Mouse (Mus musculus): ENCODE measurements around the gene Xylt2. TPM values are rescaled to one million over a fixed set of nuclear protein-coding genes. Genes with fewer than 3 reads are reported as not detected.
"Not testable (repeated sequence)": the region's sequence is repeated elsewhere in the genome, so short reads cannot be mapped to it uniquely, and the experiment has no call there.

Xylt2 gene
- polyA plus RNA-seq, 1 experiment from 2014 or later: 11.7 TPM

- H3K36me3 ChIP-seq: peaks cover 58% of the 10 kb centered on the region
- no peak overlapping the region for H3K9ac ChIP-seq (replicated peaks)
- no peaks in the 10 kb centered on the region for H3K27me3 ChIP-seq
- no peak overlapping the region for H3K4me3 ChIP-seq
- no peaks in the 10 kb centered on the region for H3K9me3 ChIP-seq
- H3K4me1 ChIP-seq: no peaks in the 10 kb centered on the region
- ATAC-seq (replicated peaks): no peak
- no peak overlapping the region for H3K27ac ChIP-seq (replicated peaks)
- H3K4me2 ChIP-seq (replicated peaks): no peak overlapping the region
- 90% methylated on average over 6 of the region's 6 CpGs for WGBS
Observed at GRCm38 (mm10) chr11:94665281-94665680, 12.0 kb downstream of the Xylt2 start.

DNA sequence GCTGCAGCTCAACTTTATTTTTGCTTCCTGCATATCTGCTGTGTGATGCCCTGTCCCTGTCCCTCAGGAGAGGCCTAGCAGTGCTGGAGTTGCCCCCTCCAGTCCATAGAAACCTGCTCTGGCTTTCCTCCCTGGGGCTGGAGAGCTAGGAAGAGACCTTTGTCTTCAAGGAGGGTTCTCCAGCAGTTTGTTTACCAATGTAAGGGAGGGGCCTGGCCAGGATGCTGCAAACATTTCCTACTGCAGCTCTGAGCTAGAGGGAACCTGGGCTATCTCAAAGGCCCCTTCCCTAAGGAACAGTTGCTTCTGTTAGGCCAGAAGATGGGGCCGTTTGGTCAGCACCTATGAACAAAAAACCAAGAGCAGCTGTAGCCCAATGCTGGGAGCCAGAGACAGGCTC lies 16.0 kb downstream of the Xylt2 start:
- no peak overlapping the region for H3K27ac ChIP-seq (replicated peaks)
- no peaks in the 10 kb centered on the region for H3K4me1 ChIP-seq
- H3K9me3 ChIP-seq: no peaks in the 10 kb centered on the region
- H3K4me3 ChIP-seq: no peak overlapping the region
- 68% methylated on average over 1 of the region's 1 CpGs for WGBS
- H3K27me3 ChIP-seq: no peaks in the 10 kb centered on the region
- no peak overlapping the region for H3K9ac ChIP-seq (replicated peaks)
- H3K36me3 ChIP-seq: peaks cover 44% of the 10 kb centered on the region
- H3K4me2 ChIP-seq (replicated peaks): no peak overlapping the region
- no peak for ATAC-seq (replicated peaks)

DNA sequence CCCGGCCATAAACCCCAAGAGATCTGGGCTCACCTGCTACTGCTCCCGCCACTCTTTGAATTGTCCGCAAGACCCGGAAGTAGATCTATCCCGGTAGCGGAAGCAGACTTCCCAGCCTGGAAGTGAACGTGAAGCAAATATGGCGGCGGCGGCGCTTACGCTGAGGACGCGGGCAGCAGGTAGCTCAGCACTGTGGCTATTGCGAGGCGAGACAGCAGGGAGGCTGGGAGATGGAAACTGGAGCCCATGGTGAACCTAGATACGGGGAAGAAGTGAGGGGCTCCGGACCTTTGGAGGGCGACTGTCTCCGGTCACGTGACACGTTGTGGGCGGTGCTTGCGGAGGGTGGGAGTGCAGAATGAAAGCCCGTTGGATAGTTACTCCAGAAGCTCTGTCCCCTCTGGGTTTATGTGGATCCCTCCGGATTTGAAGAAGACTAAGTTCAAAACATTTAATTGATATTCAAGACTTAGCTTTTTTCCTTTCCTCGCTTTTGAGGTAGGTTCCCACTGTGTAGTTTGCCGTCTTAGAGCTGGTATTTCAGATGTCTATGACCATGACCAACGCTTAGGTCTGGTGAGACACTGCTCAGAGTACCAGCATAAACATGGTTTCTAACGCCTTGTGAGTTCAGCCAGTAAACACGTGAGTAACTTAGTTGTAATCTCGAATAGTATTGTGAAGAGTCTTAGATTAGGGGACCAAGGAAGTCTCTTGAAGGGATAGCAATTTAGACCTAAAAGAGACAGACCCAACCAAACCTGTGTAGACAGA lies 23.5 kb downstream of the Xylt2 start, which contains the start of the genes Mrpl27 and Eme1:
Gene Mrpl27 (plus strand): TSS at position 105 of the 774 bp plus-strand sequence.
Gene Eme1 (minus strand): TSS at position 302 of the 774 bp plus-strand sequence.
- H3K27me3 ChIP-seq: no peaks in the 10 kb centered on the region
- H3K36me3 ChIP-seq: peaks cover 17% of the 10 kb centered on the region; the same call in 1 of the 2 replicates
- WGBS: 1% methylated on average over 32 of the region's 32 CpGs
- H3K4me1 ChIP-seq: peaks cover 17% of the 10 kb centered on the region
- H3K4me2 ChIP-seq (replicated peaks): peak within 1 kb of the TSS; percentile 77
- ATAC-seq (replicated peaks): peak; percentile 95
- H3K9me3 ChIP-seq: no peaks in the 10 kb centered on the region
- H3K9ac ChIP-seq (replicated peaks): peak within 1 kb of the TSS; percentile 72
- H3K4me3 ChIP-seq: peak within 1 kb of the TSS; percentile 80
- peak within 1 kb of the TSS; percentile 96 for H3K27ac ChIP-seq (replicated peaks)

GRCm38 (mm10) chr11:94652973-94653372 lies 24.3 kb downstream of the Xylt2 start:
- Histone ChIP-seq H3K9ac (replicated peaks) (no peak overlapping the region), H3K4me1 (peaks cover 17% of the 10 kb centered on the region), H3K9me3 (no peaks in the 10 kb centered on the region), H3K4me3 (peak overlapping the region; percentile 80), H3K27ac (replicated peaks) (no peak overlapping the region), H3K27me3 (no peaks in the 10 kb centered on the region), H3K4me2 (replicated peaks) (peak overlapping the region; percentile 77), H3K36me3 (peaks cover 10% of the 10 kb centered on the region; the same call in 1 of the 2 replicates)
- no peak for ATAC-seq (replicated peaks)
- 55% methylated on average over 8 of the region's 8 CpGs for WGBS

GRCm38 (mm10) chr11:94651241-94651640 lies 26.1 kb downstream of the Xylt2 start:
- ATAC-seq (replicated peaks); H3K9ac ChIP-seq (replicated peaks); H3K9me3 ChIP-seq; H3K27me3 ChIP-seq; H3K27ac ChIP-seq (replicated peaks); H3K4me2 ChIP-seq (replicated peaks); H3K4me3 ChIP-seq: not testable (repeated sequence)
- WGBS: 94% methylated on average over 7 of the region's 7 CpGs
- H3K36me3 ChIP-seq: peaks cover 14% of the 10 kb centered on the region
- peaks cover 17% of the 10 kb centered on the region for H3K4me1 ChIP-seq

DNA sequence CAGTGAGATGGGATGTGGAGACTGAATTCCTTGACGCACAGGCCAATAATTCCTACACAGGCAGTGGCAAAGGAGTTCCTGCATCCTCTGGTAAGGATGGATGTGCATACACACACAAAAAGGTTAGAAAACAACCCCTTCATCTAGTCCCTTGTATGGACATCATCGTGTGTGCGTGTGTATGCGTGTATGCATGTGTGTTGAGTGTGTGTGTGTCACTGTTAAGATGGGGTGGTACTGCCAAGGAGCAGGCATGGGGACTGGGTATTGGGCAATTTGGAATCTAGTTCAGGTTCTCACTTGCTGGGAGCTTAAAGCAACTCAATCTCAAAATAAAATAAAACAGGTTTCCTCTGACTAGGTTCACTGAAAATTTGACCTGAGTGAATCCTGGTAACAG lies 30.9 kb downstream of the Xylt2 start:
- H3K4me3 ChIP-seq: no peak overlapping the region
- no peak for ATAC-seq (replicated peaks)
- 96% methylated on average over 4 of the region's 4 CpGs for WGBS
- no peaks in the 10 kb centered on the region for H3K4me1 ChIP-seq
- H3K27me3 ChIP-seq: no peaks in the 10 kb centered on the region
- peaks cover 47% of the 10 kb centered on the region for H3K36me3 ChIP-seq
- H3K27ac ChIP-seq (replicated peaks): no peak overlapping the region
- H3K4me2 ChIP-seq (replicated peaks): no peak overlapping the region
- no peaks in the 10 kb centered on the region for H3K9me3 ChIP-seq
- H3K9ac ChIP-seq (replicated peaks): no peak overlapping the region

DNA sequence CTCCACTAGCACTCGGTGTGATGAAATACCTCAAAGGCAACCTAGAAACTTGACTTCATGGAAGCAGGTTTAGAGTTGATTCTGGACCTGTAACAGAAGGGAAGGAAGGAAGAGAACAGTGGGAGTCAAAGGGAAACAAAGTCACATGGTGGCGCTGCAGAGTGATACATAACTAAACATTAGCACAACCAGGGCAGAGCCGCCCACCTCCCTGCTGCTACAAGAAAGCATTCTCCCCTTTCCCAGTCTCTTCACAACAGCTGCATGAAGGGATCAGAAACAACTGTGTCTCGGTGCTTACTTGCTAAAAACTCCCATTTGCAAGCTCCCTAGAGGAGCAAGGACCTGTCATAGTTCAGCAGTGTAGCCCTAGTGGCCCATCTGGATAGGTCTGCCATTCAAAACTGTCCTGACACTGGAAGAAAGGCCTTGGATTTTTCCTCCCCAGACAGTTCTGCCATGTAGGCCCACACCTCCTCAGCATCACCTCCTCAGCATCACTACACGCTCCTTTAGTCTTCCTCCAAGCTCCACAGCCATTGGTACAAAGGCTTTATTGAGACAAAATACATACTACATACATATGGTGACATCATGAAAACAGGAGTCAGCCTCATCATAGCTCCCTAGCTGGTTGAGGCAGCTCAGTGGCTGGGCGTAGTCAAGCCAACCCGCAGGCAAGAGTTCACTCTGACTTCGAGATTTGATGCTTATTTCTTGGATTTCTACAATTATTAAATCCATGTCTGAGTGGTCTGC lies 32.7 kb downstream of the Xylt2 start:
- Histone ChIP-seq H3K4me1 (no peaks in the 10 kb centered on the region), H3K27me3 (no peaks in the 10 kb centered on the region), H3K4me3 (no peak overlapping the region), H3K4me2 (replicated peaks) (no peak overlapping the region), H3K36me3 (peaks cover 62% of the 10 kb centered on the region), H3K9me3 (no peaks in the 10 kb centered on the region), H3K27ac (replicated peaks) (no peak overlapping the region), H3K9ac (replicated peaks) (no peak overlapping the region)
- 87% methylated on average over 8 of the region's 8 CpGs for WGBS
- ATAC-seq (replicated peaks): no peak

GRCm38 (mm10) chr11:94634431-94634830 lies 42.9 kb downstream of the Xylt2 start:
- 87% methylated on average over 5 of the region's 5 CpGs for WGBS

DNA sequence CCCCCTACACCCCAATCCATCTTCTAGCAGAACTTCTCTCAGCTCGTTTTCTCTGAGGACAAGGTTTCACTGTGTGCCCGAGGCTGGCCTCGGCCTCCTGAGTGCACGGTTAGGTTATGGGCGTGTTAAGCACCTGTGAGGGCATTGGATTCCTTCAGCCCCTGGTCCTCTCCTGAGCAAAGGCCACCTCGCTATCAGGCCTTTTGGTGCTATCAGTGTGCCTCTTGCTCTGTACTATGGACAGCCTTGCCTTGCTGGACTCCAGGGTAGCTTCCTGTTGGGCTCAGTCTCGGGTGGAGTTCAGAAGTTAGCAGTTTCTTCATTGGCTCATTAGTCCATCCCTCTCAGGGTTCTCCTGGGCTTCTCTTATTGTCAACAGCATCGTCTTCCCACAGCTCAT lies 44.3 kb downstream of the Xylt2 start:
- no peaks in the 10 kb centered on the region for H3K27me3 ChIP-seq
- H3K4me3 ChIP-seq: no peak overlapping the region
- no peaks in the 10 kb centered on the region for H3K9me3 ChIP-seq
- ATAC-seq (replicated peaks): no peak
- H3K4me1 ChIP-seq: peaks cover 16% of the 10 kb centered on the region
- no peak overlapping the region for H3K9ac ChIP-seq (replicated peaks)
- no peak overlapping the region for H3K27ac ChIP-seq (replicated peaks)
- 85% methylated on average over 8 of the region's 8 CpGs for WGBS
- H3K36me3 ChIP-seq: peaks cover 59% of the 10 kb centered on the region
- no peak overlapping the region for H3K4me2 ChIP-seq (replicated peaks)

More at GRCm38 (mm10) chr11:94634431-94634830, 42.9 kb downstream of the Xylt2 start:
- H3K9ac ChIP-seq (replicated peaks): no peak overlapping the region
- ATAC-seq (replicated peaks): no peak
- no peaks in the 10 kb centered on the region for H3K9me3 ChIP-seq
- peaks cover 14% of the 10 kb centered on the region for H3K4me1 ChIP-seq
- no peak overlapping the region for H3K4me3 ChIP-seq
- no peak overlapping the region for H3K4me2 ChIP-seq (replicated peaks)
- no peaks in the 10 kb centered on the region for H3K27me3 ChIP-seq
- peaks cover 73% of the 10 kb centered on the region for H3K36me3 ChIP-seq
- no peak overlapping the region for H3K27ac ChIP-seq (replicated peaks)

DNA sequence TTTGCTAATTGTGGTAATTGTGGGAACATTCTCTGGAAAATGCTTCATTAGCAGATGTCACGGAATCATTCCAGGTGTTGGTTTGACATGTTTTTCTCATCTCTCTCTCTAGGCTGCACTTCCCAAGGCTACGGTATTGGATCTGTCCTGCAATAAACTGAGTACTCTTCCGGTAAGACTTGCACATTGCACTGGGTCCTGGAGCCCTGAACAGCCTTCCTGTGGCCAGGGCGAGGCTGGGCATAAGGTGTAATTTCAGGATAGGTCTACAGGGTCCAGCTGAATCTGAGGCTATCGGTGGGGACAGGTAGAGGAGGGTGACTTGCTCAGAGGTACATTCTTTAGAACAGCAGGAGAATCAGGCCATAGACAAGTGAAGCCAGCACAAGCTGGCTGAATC lies 45.3 kb downstream of the Xylt2 start:
- no peak for ATAC-seq (replicated peaks)
- Histone ChIP-seq H3K4me1 (peaks cover 16% of the 10 kb centered on the region), H3K9me3 (no peaks in the 10 kb centered on the region), H3K4me3 (no peak overlapping the region), H3K27ac (replicated peaks) (no peak overlapping the region), H3K27me3 (no peaks in the 10 kb centered on the region), H3K9ac (replicated peaks) (no peak overlapping the region), H3K4me2 (replicated peaks) (no peak overlapping the region), H3K36me3 (peaks cover 49% of the 10 kb centered on the region)
- WGBS: 91% methylated on average over 5 of the region's 5 CpGs

GRCm38 (mm10) chr11:94630199-94631011 lies 46.9 kb downstream of the Xylt2 start:
- peak overlapping the region; percentile 80 for H3K4me2 ChIP-seq (replicated peaks)
- WGBS: 9% methylated on average over 26 of the region's 26 CpGs
- H3K27ac ChIP-seq (replicated peaks): peak overlapping the region; percentile 57
- H3K27me3 ChIP-seq: no peaks in the 10 kb centered on the region
- ATAC-seq (replicated peaks): peak; percentile 32; the same call in 1 of the 2 replicates
- peaks cover 34% of the 10 kb centered on the region for H3K36me3 ChIP-seq
- H3K4me1 ChIP-seq: peaks cover 16% of the 10 kb centered on the region
- no peaks in the 10 kb centered on the region for H3K9me3 ChIP-seq
- H3K9ac ChIP-seq (replicated peaks): peak overlapping the region; percentile 74
- H3K4me3 ChIP-seq: peak overlapping the region; percentile 88

- H3K36me3 ChIP-seq: peaks cover 29% of the 10 kb centered on the region
- H3K4me1 ChIP-seq: peaks cover 16% of the 10 kb centered on the region
- H3K27ac ChIP-seq (replicated peaks): peak overlapping the region; percentile 57
- ATAC-seq (replicated peaks): no peak; the same call in none of the 2 replicates
- H3K9me3 ChIP-seq: no peaks in the 10 kb centered on the region
- no peaks in the 10 kb centered on the region for H3K27me3 ChIP-seq
- peak overlapping the region; percentile 80 for H3K4me2 ChIP-seq (replicated peaks)
- 0% methylated on average over 26 of the region's 28 CpGs for WGBS
- H3K9ac ChIP-seq (replicated peaks): peak overlapping the region; percentile 74
- H3K4me3 ChIP-seq: peak overlapping the region; percentile 88
Observed at GRCm38 (mm10) chr11:94629884-94630198, 47.5 kb downstream of the Xylt2 start.

All from forebrain, embryonic 15.5 days (tissue).